Mouse (Mus musculus) stomach, postnatal 0 days (tissue): ENCODE measurements at regions not wholly inside any gene's neighbourhood (a gene's known extent, or its start where the extent isn't known, plus 50 kb on each side); places are given as distances from the start of the nearest gene placed in this dataset.

Source experiments
- ATAC-seq: fragments of 200-750 bp; cut with Nextera tagmentation; 2 replicates; pipeline ENCODE4 v1.8.0; 2017; ENCODE audit not compliant: low FRiP score, low TSS enrichment
- DNase-seq: peaks from one replicate; pipeline ENCODE4 v3.0.0-alpha.2; 2016; ENCODE audit warnings: low spot score
- H3K27ac ChIP-seq: fragments of 300-500 bp; sonication (generic); replicated peaks from 2 replicates; pipeline ENCODE4 v1.5.1; 2014; ENCODE audit warnings: mild to moderate bottlenecking, control low read depth
- H3K27me3 ChIP-seq: fragments of 300-500 bp; sonication (generic); 2 replicates; pipeline ENCODE4 v1.6.1; 2014; ENCODE audit warnings: low read length; ENCODE audit not compliant: control insufficient read depth, insufficient read depth
- H3K36me3 ChIP-seq: fragments of 300-500 bp; sonication (generic); 2 replicates; pipeline ENCODE4 v1.6.1; 2014; ENCODE audit warnings: low read length, mixed read lengths; ENCODE audit not compliant: control insufficient read depth, insufficient read depth
- H3K4me1 ChIP-seq: fragments of 300-500 bp; sonication (generic); replicated peaks from 2 replicates; pipeline ENCODE4 v1.6.1; 2014; ENCODE audit warnings: antibody characterized with exemption; ENCODE audit not compliant: control insufficient read depth, insufficient read depth
- H3K4me2 ChIP-seq: fragments of 300-500 bp; sonication (generic); replicated peaks from 2 replicates; pipeline ENCODE4 v1.6.1; 2014; ENCODE audit warnings: low read depth, mild to moderate bottlenecking, control low read depth, moderate library complexity
- H3K4me3 ChIP-seq: fragments of 300-500 bp; sonication (generic); 2 replicates; pipeline ENCODE4 v1.5.1; 2014; ENCODE audit warnings: low read depth, low read length, control low read depth
- H3K9ac ChIP-seq: fragments of 300-500 bp; sonication (generic); 2 replicates; pipeline ENCODE4 v1.6.1; 2014; ENCODE audit warnings: mild to moderate bottlenecking, low read length, control low read depth, mixed read lengths
- H3K9me3 ChIP-seq: fragments of 300-500 bp; sonication (generic); 2 replicates; pipeline ENCODE4 v1.6.1; 2016; ENCODE audit warnings: low read length; ENCODE audit not compliant: control insufficient read depth
- CTCF ChIP-seq: IDR thresholded peaks from 2 replicates; pipeline ENCODE4 v1.5.1; 2016; ENCODE audit warnings: antibody characterized with exemption, low read depth, mild to moderate bottlenecking, moderate library complexity
- EP300 ChIP-seq: optimal IDR thresholded peaks from 2 replicates; pipeline ENCODE3; 2016; ENCODE audit warnings: antibody characterized with exemption
- WGBS: fragments of 180-500 bp; shearing (Covaris S2); extraction: QIAGEN DNeasy Blood & Tissue Kit; methylation state at CpG from one replicate; pipeline ENCODE4 v1.1.7; 2014; 5-methylcytosine and 5-hydroxymethylcytosine counted together

GRCm38 (mm10) chr14:25311475-25311874, 147.5 kb upstream of the Zmiz1 start:
- 50% methylated on average over 3 of the region's 3 CpGs for WGBS

DNA sequence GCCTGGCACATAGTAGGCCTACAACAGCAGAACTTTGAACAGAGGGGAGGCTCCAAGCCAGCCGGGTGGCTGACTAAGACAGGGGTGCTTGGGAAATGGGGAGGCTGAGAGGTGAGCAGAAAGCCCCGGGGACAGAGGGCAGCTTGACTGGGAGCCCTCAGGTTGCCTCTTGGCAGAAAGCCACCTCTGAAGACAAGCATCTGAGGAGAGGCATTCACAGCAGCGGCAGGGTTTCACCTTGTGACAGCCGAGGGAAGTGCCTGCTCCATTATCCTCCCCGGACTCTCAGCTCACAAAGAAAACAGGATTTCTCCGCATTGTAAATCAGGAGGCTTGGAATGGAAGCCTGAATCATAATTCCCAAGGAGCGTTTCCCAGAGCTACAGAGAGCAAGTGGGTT, 146.8 kb upstream of the Zmiz1 start:
- Histone ChIP-seq H3K27me3 (no peaks in the 10 kb centered on the region), H3K27ac (no peak overlapping the region), H3K4me3 (no peak overlapping the region), H3K4me2 (no peak overlapping the region), H3K36me3 (no peaks in the 10 kb centered on the region), H3K4me1 (peaks cover 4% of the 10 kb centered on the region; the same call in 1 of the 2 replicates), H3K9ac (no peak overlapping the region), H3K9me3 (no peaks in the 10 kb centered on the region)
- 26% methylated on average over 7 of the region's 7 CpGs for WGBS
- peak; percentile 47 for DNase-seq
- ATAC-seq: no peak
- TF ChIP-seq EP300 (no peak), CTCF (peak; percentile 10; the same call in 1 of the 2 replicates)

More at GRCm38 (mm10) chr14:25311475-25311874, 147.5 kb upstream of the Zmiz1 start:
- TF ChIP-seq CTCF: no peak; the same call in 1 of the 2 replicates
- TF ChIP-seq EP300: no peak
- Histone ChIP-seq H3K4me1 (peaks cover 4% of the 10 kb centered on the region; the same call in 1 of the 2 replicates), H3K36me3 (no peaks in the 10 kb centered on the region), H3K4me2 (no peak overlapping the region), H3K4me3 (no peak overlapping the region), H3K9me3 (no peaks in the 10 kb centered on the region), H3K9ac (no peak overlapping the region), H3K27me3 (no peaks in the 10 kb centered on the region), H3K27ac (no peak overlapping the region)
- no peak for ATAC-seq
- DNase-seq: no peak

GRCm38 (mm10) chr14:25312814-25313426, 146.1 kb upstream of the Zmiz1 start:
- 73% methylated on average over 6 of the region's 6 CpGs for WGBS
- ATAC-seq: no peak

GRCm38 (mm10) chr14:25313693-25314240, 145.2 kb upstream of the Zmiz1 start:
- Histone ChIP-seq H3K4me1 (peaks cover 7% of the 10 kb centered on the region; the same call in 1 of the 2 replicates), H3K4me3 (no peak overlapping the region)
- no peak for DNase-seq

More at GRCm38 (mm10) chr14:25312814-25313426, 146.1 kb upstream of the Zmiz1 start:
- Histone ChIP-seq H3K9me3 (no peaks in the 10 kb centered on the region), H3K27ac (no peak overlapping the region), H3K27me3 (no peaks in the 10 kb centered on the region), H3K36me3 (no peaks in the 10 kb centered on the region), H3K4me2 (no peak overlapping the region), H3K9ac (no peak overlapping the region), H3K4me1 (peaks cover 7% of the 10 kb centered on the region; the same call in 1 of the 2 replicates), H3K4me3 (no peak overlapping the region)
- DNase-seq: no peak
- TF ChIP-seq EP300 (no peak), CTCF (no peak)

DNA sequence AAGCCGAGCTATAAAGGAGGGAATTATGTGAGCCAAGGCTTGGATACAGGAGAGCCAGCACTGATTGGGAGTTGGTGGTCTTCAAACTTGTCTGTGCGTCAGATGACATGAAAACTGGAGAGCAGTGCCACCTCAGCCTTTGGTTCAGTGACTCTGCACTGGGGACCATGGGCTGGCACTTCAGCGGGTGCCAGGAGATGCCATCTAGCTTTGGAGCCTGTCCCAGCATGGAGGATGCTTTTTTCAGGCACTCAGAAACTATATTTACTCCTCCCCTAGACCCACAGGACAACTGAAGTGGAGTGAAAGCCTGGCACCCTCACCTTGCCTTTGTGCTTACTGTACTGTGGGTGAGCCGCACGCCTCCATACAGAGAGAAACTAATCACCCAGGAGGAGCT, 142.5 kb upstream of the Zmiz1 start:
- H3K4me3 ChIP-seq: no peak overlapping the region
- no peak overlapping the region for H3K9ac ChIP-seq
- H3K27ac ChIP-seq: no peak overlapping the region
- no peak for TF ChIP-seq CTCF
- TF ChIP-seq EP300: no peak
- ATAC-seq: no peak
- H3K4me2 ChIP-seq: no peak overlapping the region
- H3K4me1 ChIP-seq: 0 out of 2 replicates have a peak, but pooled peaks cover 3% of the 10 kb centered on the region
- 96% methylated on average over 5 of the region's 5 CpGs for WGBS
- H3K9me3 ChIP-seq: no peaks in the 10 kb centered on the region
- H3K27me3 ChIP-seq: no peaks in the 10 kb centered on the region
- H3K36me3 ChIP-seq: no peaks in the 10 kb centered on the region
- no peak for DNase-seq

More at GRCm38 (mm10) chr14:25313693-25314240, 145.2 kb upstream of the Zmiz1 start:
- Histone ChIP-seq H3K9ac (no peak overlapping the region), H3K27me3 (no peaks in the 10 kb centered on the region), H3K27ac (no peak overlapping the region), H3K36me3 (no peaks in the 10 kb centered on the region), H3K9me3 (no peaks in the 10 kb centered on the region), H3K4me2 (no peak overlapping the region)
- ATAC-seq: no peak
- no peak for TF ChIP-seq CTCF
- no peak for TF ChIP-seq EP300
- WGBS: 74% methylated on average over 4 of the region's 4 CpGs
